Mouse (Mus musculus): ENCODE data around the gene Mxra8. TPM values are rescaled to one million over a fixed set of nuclear protein-coding genes. Genes with fewer than 3 reads are reported as not detected.

The Mxra8 gene
- 10 to 100 TPM in 3 of 26 experiments, 1 to 10 TPM in 12, under 1 TPM in 1, not detected in 10; 0.86 to 24.8 (median 2.9) TPM for total RNA-seq (2018; cell fraction: chromatin; rRNA removed)
- under 1 TPM in 20 of 26 experiments, not detected in 6; 0.04 to 0.84 (median 0.25) TPM for total RNA-seq (2018; cell fraction: cytosol; rRNA removed)
- total RNA-seq (2018; cell fraction: nucleus; rRNA removed) = 1 to 10 TPM in 11 of 26 experiments, under 1 TPM in 4, not detected in 11; 0.23 to 4.1 (median 1.5) TPM
- polyA plus RNA-seq (2018) = 0.19 to 1.1 TPM (median 0.32 TPM) in 3 replicates

DNA sequence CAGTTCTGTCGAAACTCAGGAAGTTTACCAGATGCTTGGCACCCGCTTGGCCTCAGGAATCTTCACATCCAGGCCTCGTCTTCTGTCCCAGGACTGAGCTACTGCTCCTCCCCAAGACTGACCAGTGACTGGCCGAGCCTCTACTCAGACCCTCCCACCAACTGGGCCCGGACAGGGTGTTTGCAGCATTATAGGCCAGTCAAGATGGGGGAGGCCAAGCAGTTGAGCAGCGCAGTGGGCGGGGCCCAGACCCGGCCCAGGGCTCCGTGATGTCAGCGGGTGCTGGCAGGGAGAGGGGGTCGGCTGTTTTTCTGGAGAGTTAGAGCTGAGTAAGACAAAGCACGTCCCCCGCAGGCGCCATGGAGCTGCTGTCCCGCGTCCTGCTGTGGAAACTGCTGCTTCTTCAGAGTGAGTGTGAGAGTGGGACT, at the start of gene Mxra8:
Gene Mxra8, plus strand, starts transcription at position 198 of the 428 bp plus-strand sequence.
- H3K27ac ChIP-seq = no peak within 1 kb of the TSS
- peak within 1 kb of the TSS; percentile 12; the same call in 1 of the 2 replicates for H3K4me3 ChIP-seq (ENCODE audit: inconsistent target)

DNA sequence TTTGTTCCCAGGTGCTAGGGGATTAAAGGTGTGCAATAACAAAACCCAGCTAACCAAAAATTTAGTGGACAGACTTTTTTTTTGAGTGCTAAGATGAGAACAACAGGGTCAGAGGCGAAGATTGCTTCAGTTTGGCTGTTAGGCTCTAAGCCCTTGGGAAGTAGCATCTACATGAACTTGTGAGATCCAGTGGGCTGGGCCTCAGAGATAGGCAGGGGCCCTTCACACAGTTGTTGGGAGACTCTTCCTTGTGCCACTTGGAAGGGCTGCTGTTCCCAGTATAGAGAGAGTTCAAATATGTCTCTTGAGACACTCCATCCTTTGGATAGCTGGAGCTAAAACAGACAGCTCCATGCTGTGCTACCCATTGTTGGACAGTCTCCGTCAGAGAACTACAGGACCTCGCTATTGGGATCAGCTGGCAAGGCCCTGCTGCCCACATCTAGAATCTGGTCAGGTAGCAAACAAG, 49.4 kb upstream of the Mxra8 start, which contains the start of gene Ankrd65:
Gene Ankrd65, plus strand, starts transcription at position 419 of the 469 bp plus-strand sequence.
- no peaks in the 10 kb centered on the region for H3K36me3 ChIP-seq (ENCODE audit: inconsistent target)
- H3K27ac ChIP-seq = no peak within 1 kb of the TSS
- H3K4me3 ChIP-seq (ENCODE audit: inconsistent target) = no peak within 1 kb of the TSS
- 91% methylated on average over 3 of the region's 3 CpGs for WGBS (ENCODE audit: missing documents)
- H3K79me2 ChIP-seq (ENCODE audit: inconsistent target) = no peaks in the 10 kb centered on the region

More for the DNA sequence above, at the start of gene Mxra8:
- H3K79me2 ChIP-seq (ENCODE audit: inconsistent target) = no peaks in the 10 kb centered on the region
- WGBS (ENCODE audit: missing documents) = 84% methylated on average over 16 of the region's 16 CpGs
- no peaks in the 10 kb centered on the region for H3K36me3 ChIP-seq (ENCODE audit: inconsistent target)

DNA sequence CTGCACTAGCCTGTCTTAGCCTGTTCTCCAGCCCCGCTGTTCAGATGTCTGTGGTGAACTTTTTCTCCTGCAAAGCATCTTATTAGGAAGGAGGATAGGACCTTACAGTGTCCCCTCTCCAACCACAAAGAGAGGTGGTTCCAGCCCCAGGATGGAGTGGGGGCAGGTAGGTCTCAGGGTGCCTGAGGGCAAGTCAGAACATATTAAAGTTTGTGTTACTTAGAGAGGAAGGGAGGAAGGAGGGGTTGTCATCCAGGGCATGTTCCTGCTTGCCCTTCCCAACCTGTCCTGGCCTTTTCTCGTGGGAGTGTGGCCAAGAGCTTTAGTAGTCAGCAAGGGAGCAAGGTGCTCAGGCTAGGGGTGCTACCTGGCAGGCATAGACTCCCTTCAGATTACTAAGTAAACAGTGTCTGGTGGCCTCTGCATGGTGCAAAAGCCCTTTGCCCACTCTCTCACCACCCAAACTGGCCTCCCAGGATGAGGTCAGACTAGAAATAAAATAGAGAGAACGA, 48.8 kb upstream of the Mxra8 start:
- WGBS (ENCODE audit: missing documents) = 100% methylated on average over 3 of the region's 3 CpGs

DNA sequence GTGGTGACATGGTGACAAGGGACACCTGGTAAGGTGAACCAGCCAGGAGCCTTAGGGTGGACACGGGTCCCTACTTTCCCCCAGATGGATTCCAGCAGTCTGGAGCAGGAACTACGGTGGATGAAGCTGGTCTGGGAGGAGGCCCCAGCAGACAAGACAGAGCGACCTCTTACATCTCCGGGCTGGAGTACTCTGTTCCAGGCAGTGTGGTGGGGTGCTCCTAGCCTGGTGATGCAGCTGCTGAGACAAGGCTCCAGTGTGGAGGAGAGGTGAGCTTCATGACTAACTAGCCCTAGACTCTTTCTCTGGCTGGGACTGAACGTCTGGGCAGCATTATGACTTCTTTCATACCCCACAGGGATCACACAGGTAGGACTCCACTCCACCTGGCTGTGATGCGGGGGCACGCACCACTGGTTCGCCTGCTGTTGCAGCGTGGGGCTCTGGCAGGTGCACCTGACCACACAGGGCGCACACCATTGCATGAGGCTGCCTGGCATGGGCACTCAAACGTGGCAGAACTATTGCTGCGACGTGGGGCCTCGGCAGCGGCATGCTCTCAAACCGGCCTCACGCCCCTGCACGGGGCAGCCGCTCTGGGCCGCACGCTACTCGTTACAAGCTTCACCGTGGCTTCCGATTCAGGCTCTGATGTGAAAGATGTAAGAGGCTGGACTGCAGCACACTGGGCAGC, 48.1 kb upstream of the Mxra8 start:
- Histone ChIP-seq H3K4me3 (ENCODE audit: inconsistent target) (no peak overlapping the region), H3K36me3 (ENCODE audit: inconsistent target) (no peaks in the 10 kb centered on the region)
- 88% methylated on average over 24 of the region's 24 CpGs for WGBS (ENCODE audit: missing documents)

More for the DNA sequence above, 48.8 kb upstream of the Mxra8 start:
- Histone ChIP-seq H3K36me3 (ENCODE audit: inconsistent target) (no peaks in the 10 kb centered on the region), H3K79me2 (ENCODE audit: inconsistent target) (no peaks in the 10 kb centered on the region), H3K4me3 (ENCODE audit: inconsistent target) (no peak overlapping the region), H3K27ac (no peak overlapping the region)

DNA sequence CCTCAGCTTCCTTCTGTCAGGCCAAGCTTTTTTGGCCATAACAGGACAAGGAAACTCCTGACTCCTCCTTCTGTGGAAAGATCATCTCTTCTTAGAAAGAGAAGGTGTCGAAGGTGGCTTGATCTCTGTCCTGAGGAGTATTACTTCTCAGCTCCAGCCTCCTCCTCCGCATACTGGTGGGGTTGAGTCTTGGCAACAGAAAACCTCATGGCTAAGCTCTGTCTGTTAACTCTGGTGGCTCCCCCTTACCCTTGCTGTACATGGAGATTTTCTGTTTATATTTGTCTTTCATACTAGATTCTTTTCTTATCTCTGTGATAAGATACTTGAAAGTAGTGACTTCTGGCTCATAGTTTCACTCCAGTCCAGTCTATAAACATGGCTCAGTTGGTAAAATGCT, 45.8 kb upstream of the Mxra8 start:
- Histone ChIP-seq H3K4me3 (ENCODE audit: inconsistent target) (no peak overlapping the region), H3K79me2 (ENCODE audit: inconsistent target) (no peaks in the 10 kb centered on the region), H3K27ac (no peak overlapping the region), H3K36me3 (ENCODE audit: inconsistent target) (no peaks in the 10 kb centered on the region)
- 91% methylated on average over 2 of the region's 2 CpGs for WGBS (ENCODE audit: missing documents)

More for the DNA sequence above, 48.1 kb upstream of the Mxra8 start:
- Histone ChIP-seq H3K79me2 (ENCODE audit: inconsistent target) (no peaks in the 10 kb centered on the region), H3K27ac (no peak overlapping the region)

DNA sequence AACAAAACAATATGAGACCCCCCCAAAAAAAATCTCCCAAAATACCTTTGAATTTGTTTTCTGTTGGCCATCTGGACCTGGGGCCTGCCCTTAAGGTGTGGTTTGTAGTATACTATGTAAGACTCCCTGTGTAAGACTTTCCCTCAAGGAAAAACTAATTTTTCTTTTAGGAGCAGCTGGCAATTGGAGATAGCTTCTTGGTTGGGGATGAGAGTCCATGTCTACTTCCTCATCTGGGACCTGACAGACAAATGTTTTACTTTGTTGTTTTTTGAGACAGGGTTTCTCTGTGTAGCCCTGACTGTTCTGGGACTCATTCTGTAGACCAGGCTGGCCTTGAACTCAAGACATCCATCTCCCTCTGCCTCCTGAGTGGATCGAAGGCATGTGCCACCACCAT, 37.4 kb upstream of the Mxra8 start:
- Histone ChIP-seq H3K79me2 (ENCODE audit: inconsistent target) (peaks cover 35% of the 10 kb centered on the region), H3K4me3 (ENCODE audit: inconsistent target) (no peak overlapping the region), H3K27ac (no peak overlapping the region), H3K36me3 (ENCODE audit: inconsistent target) (peaks cover 4% of the 10 kb centered on the region; the same call in 1 of the 2 replicates)
- no CpG with 5 or more reads among the region's 1 CpGs for WGBS (ENCODE audit: missing documents)

DNA sequence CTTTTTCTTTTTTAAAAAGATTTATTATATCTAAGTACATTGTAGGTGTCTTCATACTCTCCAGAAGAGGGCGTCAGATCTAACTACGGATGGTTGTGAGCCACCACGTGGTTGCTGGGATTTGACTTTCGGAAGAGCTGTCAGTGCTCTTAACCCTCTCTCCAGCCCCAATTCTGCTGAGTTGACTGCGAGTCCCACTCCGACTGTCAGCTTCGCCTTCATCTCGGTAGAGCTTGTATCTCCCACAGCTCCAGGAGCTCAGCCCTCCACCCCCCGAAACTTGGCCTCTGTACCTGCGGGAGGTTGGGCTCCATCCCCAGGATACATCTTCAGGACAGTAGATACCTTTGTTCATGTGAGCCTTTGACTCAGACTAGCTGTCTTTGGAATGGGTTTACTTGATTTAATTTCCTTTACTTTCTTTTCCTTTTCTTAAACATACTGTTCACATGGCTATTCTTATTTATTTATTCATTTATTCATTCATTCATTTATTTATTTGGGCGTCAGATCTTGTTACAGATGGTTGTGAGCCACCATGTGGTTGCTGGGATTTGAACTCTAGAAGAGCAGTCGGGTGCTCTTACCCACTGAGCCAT, 36.6 kb upstream of the Mxra8 start, which contains the start of gene Mrpl20:
Gene Mrpl20, plus strand, starts transcription at position 138 of the 599 bp plus-strand sequence.
- WGBS (ENCODE audit: missing documents) = 6% methylated on average over 12 of the region's 12 CpGs
- H3K79me2 ChIP-seq (ENCODE audit: inconsistent target) = peaks cover 42% of the 10 kb centered on the region
- peak within 1 kb of the TSS; percentile 45 for H3K27ac ChIP-seq
- peak within 1 kb of the TSS; percentile 96 for H3K4me3 ChIP-seq (ENCODE audit: inconsistent target)
- H3K36me3 ChIP-seq (ENCODE audit: inconsistent target) = peaks cover 11% of the 10 kb centered on the region

DNA sequence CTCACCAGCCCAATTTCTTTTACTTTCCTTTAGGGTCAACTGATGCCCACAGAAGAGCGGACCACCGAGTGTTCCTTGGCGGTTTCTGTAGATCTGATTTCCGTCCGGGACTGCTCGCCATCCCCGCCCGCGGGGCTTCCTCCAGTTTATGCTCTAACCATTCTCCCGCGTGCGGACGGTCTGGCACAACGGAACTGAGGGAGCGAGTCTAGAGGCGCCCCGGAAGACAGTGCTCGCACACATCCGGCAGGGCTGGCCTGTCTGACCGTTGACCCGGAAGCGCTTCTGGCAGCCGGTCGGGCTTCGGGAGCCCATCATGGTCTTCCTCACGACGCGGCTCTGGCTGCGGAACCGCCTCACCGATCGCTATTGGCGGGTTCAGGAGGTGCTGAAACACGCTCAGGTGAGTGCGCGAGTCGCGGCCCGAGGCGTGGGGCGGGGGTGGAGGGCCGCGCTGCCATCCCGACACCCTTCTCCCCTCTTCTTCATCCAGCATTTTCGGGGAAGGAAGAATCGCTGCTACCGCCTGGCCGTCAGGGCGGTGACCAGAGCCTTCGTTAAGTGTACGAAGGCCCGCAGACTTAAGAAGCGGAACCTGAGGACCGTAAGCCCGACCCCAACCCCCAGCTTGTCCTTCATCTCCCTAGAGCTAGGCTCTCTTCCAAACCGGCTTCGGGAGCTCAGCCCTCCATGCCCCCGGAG, 36.0 kb upstream of the Mxra8 start:
- WGBS (ENCODE audit: missing documents) = under 1% methylated on average over 51 of the region's 58 CpGs
- peak overlapping the region; percentile 45; the same call in 1 of the 2 replicates for H3K27ac ChIP-seq

DNA sequence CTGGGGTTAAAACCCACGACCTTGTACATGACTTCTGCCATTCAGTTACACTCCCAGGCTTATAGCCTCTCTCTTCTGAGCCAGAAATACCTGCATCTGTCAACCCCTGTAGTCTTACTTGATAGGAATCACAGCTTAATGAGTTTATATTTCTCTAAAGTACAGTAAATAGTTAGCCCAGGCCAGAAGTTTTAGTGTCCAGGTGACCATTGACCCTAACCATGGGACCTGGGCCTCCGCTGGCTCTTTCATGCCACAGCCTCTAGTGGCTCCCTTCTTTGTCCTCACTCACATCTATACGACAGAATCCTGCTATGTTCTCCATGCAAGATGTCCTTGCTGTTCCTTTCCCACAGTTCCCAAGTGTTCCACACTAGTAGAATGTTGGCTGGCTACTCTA, 31.6 kb upstream of the Mxra8 start:
- H3K27ac ChIP-seq = no peak overlapping the region
- WGBS (ENCODE audit: missing documents) = 94% methylated on average over 3 of the region's 3 CpGs
- H3K36me3 ChIP-seq (ENCODE audit: inconsistent target) = peaks cover 36% of the 10 kb centered on the region
- peaks cover 50% of the 10 kb centered on the region for H3K79me2 ChIP-seq (ENCODE audit: inconsistent target)
- H3K4me3 ChIP-seq (ENCODE audit: inconsistent target) = no peak overlapping the region

More for the DNA sequence above, 36.0 kb upstream of the Mxra8 start:
- Histone ChIP-seq H3K4me3 (ENCODE audit: inconsistent target) (peak overlapping the region; percentile 96), H3K36me3 (ENCODE audit: inconsistent target) (peaks cover 18% of the 10 kb centered on the region), H3K79me2 (ENCODE audit: inconsistent target) (peaks cover 45% of the 10 kb centered on the region)

DNA sequence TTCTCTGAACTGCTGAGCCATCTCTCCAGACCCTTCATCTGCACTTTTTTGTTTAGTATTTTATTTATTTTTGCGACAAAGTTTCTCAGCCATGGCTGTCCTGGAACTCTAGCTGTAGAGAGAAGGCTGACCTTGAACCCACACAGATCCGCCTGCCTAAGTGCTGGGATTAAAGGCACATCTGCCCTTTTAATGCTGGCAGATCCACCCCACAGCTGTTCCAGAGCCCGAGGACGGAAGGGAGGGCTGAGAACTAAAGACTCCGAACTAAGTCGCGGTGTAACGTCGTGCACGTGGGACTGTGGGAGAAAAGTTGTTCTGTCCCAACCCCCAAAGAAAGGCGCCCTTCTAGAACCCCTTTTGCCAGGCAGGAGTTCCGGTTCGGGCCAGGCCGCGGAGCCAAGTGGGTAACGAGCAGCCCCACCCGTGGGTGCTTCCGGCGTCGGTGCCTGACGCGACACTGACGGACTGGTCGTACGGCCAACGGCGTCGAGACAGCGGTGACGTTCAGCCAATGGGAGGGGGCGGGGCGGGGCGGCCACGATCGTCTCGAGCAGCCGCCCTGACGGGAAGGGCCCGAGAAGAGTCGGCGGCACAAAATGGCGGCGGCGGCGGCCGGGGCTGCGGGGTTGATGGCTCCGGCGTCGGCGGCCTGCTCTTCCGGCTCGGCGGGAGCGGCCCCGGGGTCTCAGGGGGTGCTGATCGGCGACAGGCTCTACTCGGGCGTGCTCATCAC, 27.4 kb upstream of the Mxra8 start, which contains the start of gene Ccnl2:
Gene Ccnl2, plus strand, starts transcription at position 561 of the 736 bp plus-strand sequence.
- Histone ChIP-seq H3K4me3 (ENCODE audit: inconsistent target) (peak within 1 kb of the TSS; percentile 93), H3K36me3 (ENCODE audit: inconsistent target) (peaks cover 59% of the 10 kb centered on the region), H3K27ac (peak within 1 kb of the TSS; percentile 73), H3K79me2 (ENCODE audit: inconsistent target) (peaks cover 58% of the 10 kb centered on the region)
- WGBS (ENCODE audit: missing documents) = 2% methylated on average over 42 of the region's 60 CpGs

DNA sequence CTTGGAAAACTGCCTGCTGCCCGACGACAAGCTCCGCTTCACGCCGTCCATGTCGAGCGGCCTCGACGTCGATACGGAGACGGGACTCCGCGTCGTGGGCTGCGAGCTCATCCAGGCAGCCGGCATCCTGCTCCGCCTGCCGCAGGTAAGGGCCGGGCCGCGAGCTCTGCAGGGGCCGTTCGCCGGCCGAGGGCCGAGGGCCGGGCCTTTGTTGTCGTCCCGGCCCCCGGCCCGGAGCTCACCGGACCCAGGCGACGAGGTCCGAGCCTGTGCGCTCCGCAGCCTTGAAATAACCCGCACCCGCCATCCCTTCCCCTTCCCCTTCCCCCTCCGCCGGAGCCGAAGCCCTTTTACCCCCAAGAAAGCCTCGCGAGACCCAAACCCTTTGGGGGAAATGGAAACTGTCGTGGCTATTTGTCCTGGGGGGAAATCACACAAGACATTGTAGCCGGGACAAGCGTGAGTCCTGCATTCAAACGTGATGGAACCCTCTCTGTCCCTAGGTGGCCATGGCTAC, 26.8 kb upstream of the Mxra8 start:
- Histone ChIP-seq H3K27ac (peak overlapping the region; percentile 59), H3K79me2 (ENCODE audit: inconsistent target) (peaks cover 58% of the 10 kb centered on the region), H3K4me3 (ENCODE audit: inconsistent target) (peak overlapping the region; percentile 93), H3K36me3 (ENCODE audit: inconsistent target) (peaks cover 59% of the 10 kb centered on the region)
- WGBS (ENCODE audit: missing documents) = under 1% methylated on average over 44 of the region's 49 CpGs

DNA sequence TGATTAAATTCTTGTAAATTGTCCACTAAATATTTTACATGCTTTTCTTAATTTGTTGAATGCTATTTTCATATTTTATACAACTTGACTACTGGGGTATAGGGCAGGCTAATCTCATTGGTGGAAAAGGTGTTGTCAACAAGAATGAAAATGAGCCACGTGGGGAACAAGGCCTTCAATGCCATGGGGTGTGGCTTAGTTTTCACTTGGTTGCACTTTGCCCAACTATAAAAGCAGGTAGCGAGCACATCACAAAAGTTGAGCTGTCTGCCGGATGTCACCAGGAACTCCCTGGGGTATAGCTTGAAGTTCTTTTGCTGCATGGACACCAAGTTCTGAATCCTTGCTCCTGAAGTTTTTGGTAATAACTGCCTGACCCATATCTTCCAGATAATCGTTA, 21.9 kb upstream of the Mxra8 start:
- Histone ChIP-seq H3K27ac (no peak overlapping the region), H3K4me3 (ENCODE audit: inconsistent target) (no peak overlapping the region), H3K36me3 (ENCODE audit: inconsistent target) (peaks cover 80% of the 10 kb centered on the region), H3K79me2 (ENCODE audit: inconsistent target) (peaks cover 100% of the 10 kb centered on the region)
- 94% methylated on average over 4 of the region's 4 CpGs for WGBS (ENCODE audit: missing documents)

DNA sequence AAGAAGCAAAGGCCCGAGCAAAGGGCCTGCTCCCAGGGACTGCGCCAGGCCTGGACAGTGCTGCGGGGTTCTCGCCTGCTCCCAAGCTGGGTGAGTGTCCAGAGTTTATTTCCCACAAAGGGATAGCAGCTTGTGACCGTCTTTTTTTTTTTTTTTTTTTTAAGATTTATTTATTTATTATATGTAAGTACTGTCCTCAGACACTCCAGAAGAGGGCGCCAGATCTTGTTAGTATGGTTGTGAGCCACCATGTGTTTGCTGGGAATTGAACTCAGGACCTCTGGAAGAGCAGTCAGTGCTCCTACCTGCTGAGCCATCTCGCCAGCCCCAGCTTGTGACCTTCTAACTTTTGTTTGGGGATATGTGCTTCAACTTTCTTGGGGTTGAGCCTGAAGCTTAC, 18.5 kb upstream of the Mxra8 start:
- 93% methylated on average over 6 of the region's 7 CpGs for WGBS (ENCODE audit: missing documents)
- H3K36me3 ChIP-seq (ENCODE audit: inconsistent target) = peaks cover 92% of the 10 kb centered on the region
- no peak overlapping the region for H3K27ac ChIP-seq
- no peak overlapping the region for H3K4me3 ChIP-seq (ENCODE audit: inconsistent target)
- peaks cover 93% of the 10 kb centered on the region for H3K79me2 ChIP-seq (ENCODE audit: inconsistent target)
